Mouse (Mus musculus) layer of hippocampus, postnatal 36 days (tissue): Measurements from ENCODE around the gene Ahdc1. TPM values are rescaled to one million over a fixed set of nuclear protein-coding genes. Genes with fewer than 3 reads are reported as not detected.
A peak's percentile ranks its signal among the peaks of the same experiment; 100 is the strongest.
"Not testable (repeated sequence)": the region's sequence is repeated elsewhere in the genome, so short reads cannot be mapped to it uniquely, and the experiment has no call there.

Experiments used
- DNase-seq, 2 experiments: peaks; one replicate each; pipeline ENCODE4 v3.0.0; 2022
- total RNA-seq, 2 experiments: library from RNA; stranded (reverse); gene quantifications; 2 replicates each; pipeline ENCODE4 v1.2.3; 2021

Gene Ahdc1
- total RNA-seq, 2 experiments from 2014 or later = 111 to 113 TPM

GRCm38 (mm10) chr4:132997469-132998237, 13.4 kb upstream of the Ahdc1 start:
- no peak for DNase-seq

- DNase-seq = no peak
Observed at GRCm38 (mm10) chr4:133002896-133003295, 8.2 kb upstream of the Ahdc1 start.

GRCm38 (mm10) chr4:133003316-133004018, 7.6 kb upstream of the Ahdc1 start:
- no peak for DNase-seq

GRCm38 (mm10) chr4:133005233-133005632, 5.8 kb upstream of the Ahdc1 start:
- peak; percentile 41 to 71 for DNase-seq

- DNase-seq = not testable (repeated sequence)
Observed at GRCm38 (mm10) chr4:133005885-133006451, 5.1 kb upstream of the Ahdc1 start.

- no peak for DNase-seq
Observed at GRCm38 (mm10) chr4:133007513-133008380, 3.3 kb upstream of the Ahdc1 start.

GRCm38 (mm10) chr4:133009131-133009530, 1.9 kb upstream of the Ahdc1 start:
- DNase-seq = peak in 1 of 2 experiments; percentile 63

- DNase-seq = no peak
Observed at GRCm38 (mm10) chr4:133009676-133010075, 1.4 kb upstream of the Ahdc1 start.

- DNase-seq = no peak
Observed at GRCm38 (mm10) chr4:133010611-133011010, 449 bp upstream of the Ahdc1 start.

GRCm38 (mm10) chr4:133011821-133012775, 1.0 kb downstream of the Ahdc1 start:
- peak in 1 of 2 experiments; percentile 37 for DNase-seq

GRCm38 (mm10) chr4:133012776-133013265, 1.8 kb downstream of the Ahdc1 start:
- DNase-seq = peak in 1 of 2 experiments; percentile 40

GRCm38 (mm10) chr4:133013266-133013891, 2.3 kb downstream of the Ahdc1 start:
- peak; percentile 56 to 70 for DNase-seq

- no peak for DNase-seq
Observed at GRCm38 (mm10) chr4:133014088-133014487, 3.0 kb downstream of the Ahdc1 start.

- DNase-seq = no peak
Observed at GRCm38 (mm10) chr4:133014896-133015709, 4.0 kb downstream of the Ahdc1 start.

GRCm38 (mm10) chr4:133015710-133016651, 4.9 kb downstream of the Ahdc1 start:
- DNase-seq = no peak

- DNase-seq = no peak
Observed at GRCm38 (mm10) chr4:133016677-133017415, 5.8 kb downstream of the Ahdc1 start.

- DNase-seq = no peak
Observed at GRCm38 (mm10) chr4:133017597-133018262, 6.7 kb downstream of the Ahdc1 start.
